Mouse (Mus musculus) right cerebral cortex, postnatal 14 days (tissue): Measurements from ENCODE around the gene Gstt3.
A peak's percentile ranks its signal among the peaks of the same experiment; 100 is the strongest.
"Not testable (repeated sequence)": the region's sequence is repeated elsewhere in the genome, so short reads cannot be mapped to it uniquely, and the experiment has no call there.

ENCODE experiments used
- DNase-seq: peaks from one replicate; pipeline ENCODE4 v3.0.0; 2022

The Gstt3 gene

GRCm38 (mm10) chr10:75779206-75780174 is 1.7 kb downstream of the Gstt3 start:
- DNase-seq, result no peak

GRCm38 (mm10) chr10:75777885-75778284 is 3.3 kb downstream of the Gstt3 start:
- DNase-seq, result no peak

- no peak for DNase-seq
Measured at GRCm38 (mm10) chr10:75776562-75776961, 4.7 kb downstream of the Gstt3 start.

GRCm38 (mm10) chr10:75774587-75774986 is 6.6 kb downstream of the Gstt3 start:
- no peak for DNase-seq

- no peak for DNase-seq
Measured at GRCm38 (mm10) chr10:75774102-75774501, 7.1 kb downstream of the Gstt3 start.

GRCm38 (mm10) chr10:75772795-75773664 is 8.2 kb downstream of the Gstt3 start, which contains the start of gene Ddt:
Ddt (minus strand) TSS chr10:75773414.
- peak; percentile 89 for DNase-seq

- DNase-seq, result not testable (repeated sequence)
Measured at GRCm38 (mm10) chr10:75767756-75768155, 13.5 kb downstream of the Gstt3 start.

- no peak for DNase-seq
Measured at GRCm38 (mm10) chr10:75766856-75767255, 14.4 kb downstream of the Gstt3 start.

- peak; percentile 65 for DNase-seq
Measured at GRCm38 (mm10) chr10:75764519-75765473, 16.4 kb downstream of the Gstt3 start.

GRCm38 (mm10) chr10:75763682-75764518 is 17.3 kb downstream of the Gstt3 start, which contains the start of gene Cabin1:
Cabin1 (minus strand) TSS chr10:75764341.
- DNase-seq, result peak; percentile 98

GRCm38 (mm10) chr10:75762413-75762812 is 18.8 kb downstream of the Gstt3 start:
- no peak for DNase-seq

- no peak for DNase-seq
Measured at GRCm38 (mm10) chr10:75760311-75760710, 20.9 kb downstream of the Gstt3 start.

- no peak for DNase-seq
Measured at GRCm38 (mm10) chr10:75756719-75757118, 24.5 kb downstream of the Gstt3 start.

- DNase-seq, result peak; percentile 89
Measured at GRCm38 (mm10) chr10:75744017-75744416, 37.2 kb downstream of the Gstt3 start.

GRCm38 (mm10) chr10:75743369-75743768 is 37.8 kb downstream of the Gstt3 start:
- DNase-seq, result peak; percentile 34

GRCm38 (mm10) chr10:75740866-75741265 is 40.3 kb downstream of the Gstt3 start:
- DNase-seq, result no peak

GRCm38 (mm10) chr10:75725449-75725848 is 55.8 kb downstream of the Gstt3 start:
- DNase-seq, result no peak
